Mouse (Mus musculus) liver, postnatal 0 days (tissue): ENCODE data around the gene Pde6d.

Experiments
- CTCF ChIP-seq: sonication (generic); IDR thresholded peaks from 2 replicates; pipeline ENCODE4 v1.5.1; 2016; ENCODE audit warnings: antibody characterized with exemption, low read depth
- EP300 ChIP-seq: IDR thresholded peaks from 2 replicates; pipeline ENCODE4 v1.6.1; 2016; ENCODE audit warnings: antibody characterized with exemption, low read depth, mild to moderate bottlenecking

- TF ChIP-seq CTCF, result peak; percentile 26; the same call in 1 of the 2 replicates
- TF ChIP-seq EP300, result no peak
Measured at GRCm38 (mm10) chr1:86612081-86612480, 29.7 kb upstream of the Pde6d start.
